Mouse (Mus musculus): ENCODE results near the gene Acap3. TPM values are rescaled to one million over a fixed set of nuclear protein-coding genes. Genes with fewer than 3 reads are reported as not detected.
A peak's percentile ranks its signal among the peaks of the same experiment; 100 is the strongest.

Acap3 gene
- polyA plus RNA-seq, 1 experiment from 2014 or later, result 6.5 TPM

- Histone ChIP-seq H3K36me3 (replicated peaks) (peaks cover 55% of the 10 kb centered on the region), H3K27ac (replicated peaks) (no peak overlapping the region), H3K4me2 (no peak overlapping the region), H3K4me1 (replicated peaks) (peaks cover 21% of the 10 kb centered on the region), H3K9me3 (replicated peaks) (no peaks in the 10 kb centered on the region), H3K9ac (no peak overlapping the region), H3K4me3 (replicated peaks) (no peak overlapping the region), H3K27me3 (no peaks in the 10 kb centered on the region)
- WGBS (ENCODE audit: insufficient replicate concordance), result 82% methylated on average over 10 of the region's 10 CpGs
- ATAC-seq (ENCODE audit: insufficient read depth), result no peak
These were observed 3.9 kb upstream of the Acap3 start for GRCm38 (mm10) chr4:155887674-155888073.

DNA sequence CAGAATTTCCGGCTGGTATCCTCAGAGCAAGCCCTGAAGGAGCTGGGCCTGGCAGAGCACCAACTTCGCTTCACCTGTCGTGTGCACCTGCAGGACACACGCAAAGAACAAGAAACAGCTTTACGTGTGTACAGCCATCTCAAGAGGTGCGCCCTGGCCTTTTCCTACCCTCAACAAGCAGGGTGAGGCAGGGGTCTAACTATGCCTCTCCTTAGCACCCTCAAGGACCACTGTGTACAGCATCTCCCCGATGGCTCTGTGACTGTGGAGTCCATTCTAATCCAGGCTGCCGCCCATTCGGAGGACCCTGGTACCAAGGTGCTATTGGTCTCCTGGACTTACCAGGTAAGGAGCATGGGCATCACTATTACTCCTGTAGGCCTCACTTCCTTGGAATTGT lies 3.4 kb upstream of the Acap3 start:
- Histone ChIP-seq H3K4me3 (replicated peaks) (no peak overlapping the region), H3K4me2 (no peak overlapping the region), H3K9me3 (replicated peaks) (no peaks in the 10 kb centered on the region), H3K9ac (no peak overlapping the region), H3K4me1 (replicated peaks) (peaks cover 26% of the 10 kb centered on the region), H3K27ac (replicated peaks) (no peak overlapping the region), H3K27me3 (no peaks in the 10 kb centered on the region), H3K36me3 (replicated peaks) (peaks cover 55% of the 10 kb centered on the region)
- 95% methylated on average over 9 of the region's 9 CpGs for WGBS (ENCODE audit: insufficient replicate concordance)
- ATAC-seq (ENCODE audit: insufficient read depth), result no peak

GRCm38 (mm10) chr4:155889316-155889715 lies 2.3 kb upstream of the Acap3 start:
- no peak overlapping the region for H3K9ac ChIP-seq
- H3K36me3 ChIP-seq (replicated peaks), result peaks cover 55% of the 10 kb centered on the region
- H3K27me3 ChIP-seq, result no peaks in the 10 kb centered on the region
- 80% methylated on average over 5 of the region's 5 CpGs for WGBS (ENCODE audit: insufficient replicate concordance)
- H3K27ac ChIP-seq (replicated peaks), result no peak overlapping the region
- H3K4me2 ChIP-seq, result no peak overlapping the region; the same call in 1 of the 2 replicates
- ATAC-seq (ENCODE audit: insufficient read depth), result no peak
- H3K4me1 ChIP-seq (replicated peaks), result peaks cover 38% of the 10 kb centered on the region
- H3K4me3 ChIP-seq (replicated peaks), result no peak overlapping the region
- no peaks in the 10 kb centered on the region for H3K9me3 ChIP-seq (replicated peaks)

GRCm38 (mm10) chr4:155891011-155891471 lies 581 bp upstream of the Acap3 start:
- WGBS (ENCODE audit: insufficient replicate concordance), result under 1% methylated on average over 34 of the region's 34 CpGs
- Histone ChIP-seq H3K27me3 (no peaks in the 10 kb centered on the region), H3K4me1 (replicated peaks) (peaks cover 53% of the 10 kb centered on the region), H3K4me3 (replicated peaks) (peak overlapping the region; percentile 92), H3K36me3 (replicated peaks) (peaks cover 44% of the 10 kb centered on the region), H3K9ac (peak overlapping the region; percentile 64), H3K9me3 (replicated peaks) (no peaks in the 10 kb centered on the region), H3K27ac (replicated peaks) (0 out of 2 replicates have a peak overlapping the region, but pooled peaks have one; percentile 2), H3K4me2 (peak overlapping the region; percentile 100)
- no peak for ATAC-seq (ENCODE audit: insufficient read depth)

- WGBS (ENCODE audit: insufficient replicate concordance), result under 1% methylated on average over 56 of the region's 56 CpGs
- peaks cover 53% of the 10 kb centered on the region for H3K4me1 ChIP-seq (replicated peaks)
These were observed 395 bp downstream of the Acap3 start for GRCm38 (mm10) chr4:155892017-155892416.

DNA sequence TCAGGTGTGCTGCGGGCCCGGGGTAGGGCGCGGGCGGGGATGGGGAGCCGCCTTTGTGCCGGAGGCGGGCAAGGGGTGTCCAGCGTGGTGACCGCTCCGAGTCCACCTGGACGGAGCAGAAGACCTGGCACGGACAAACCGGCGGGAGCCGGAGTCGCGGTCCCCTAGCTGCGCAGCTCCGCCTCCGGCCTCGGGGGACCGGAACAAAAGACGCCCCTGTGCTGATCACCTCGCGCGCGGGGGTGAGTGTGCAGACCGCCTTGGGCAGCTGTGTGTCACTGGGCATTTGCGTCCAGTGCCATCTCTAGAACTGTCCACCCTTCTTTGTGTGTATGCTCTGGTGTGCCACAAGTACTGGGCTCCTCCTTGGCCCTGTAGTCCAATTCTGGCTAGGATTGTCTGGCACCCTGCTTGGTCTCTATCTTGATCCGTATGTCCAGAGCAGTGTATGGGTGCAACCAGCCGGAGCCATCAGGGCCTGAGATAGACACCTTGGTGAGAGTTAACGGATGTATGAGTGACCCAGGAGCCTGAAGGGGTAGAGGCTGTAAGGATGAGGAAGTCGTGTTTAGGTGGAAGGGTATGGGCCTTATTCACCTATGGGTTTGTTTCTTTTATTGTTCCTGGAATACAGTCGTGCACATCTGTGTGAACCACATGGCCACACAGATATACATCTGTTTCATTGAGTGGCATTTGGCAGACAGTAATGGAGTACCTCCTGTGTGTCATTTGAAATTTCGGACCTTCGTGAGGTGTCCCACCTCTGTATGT lies 1.0 kb downstream of the Acap3 start:
- Histone ChIP-seq H3K36me3 (replicated peaks) (peaks cover 40% of the 10 kb centered on the region), H3K9ac (peak overlapping the region; percentile 91), H3K4me1 (replicated peaks) (peaks cover 53% of the 10 kb centered on the region), H3K9me3 (replicated peaks) (no peaks in the 10 kb centered on the region), H3K4me2 (peak overlapping the region; percentile 100), H3K27me3 (no peaks in the 10 kb centered on the region), H3K27ac (replicated peaks) (peak overlapping the region; percentile 95), H3K4me3 (replicated peaks) (peak overlapping the region; percentile 92)
- peak; percentile 16 for ATAC-seq (ENCODE audit: insufficient read depth)
- 3% methylated on average over 37 of the region's 37 CpGs for WGBS (ENCODE audit: insufficient replicate concordance)

More at GRCm38 (mm10) chr4:155892017-155892416, 395 bp downstream of the Acap3 start:
- peak overlapping the region; percentile 91 for H3K9ac ChIP-seq
- peaks cover 44% of the 10 kb centered on the region for H3K36me3 ChIP-seq (replicated peaks)
- H3K9me3 ChIP-seq (replicated peaks), result no peaks in the 10 kb centered on the region
- H3K27ac ChIP-seq (replicated peaks), result peak overlapping the region; percentile 95
- ATAC-seq (ENCODE audit: insufficient read depth), result peak; percentile 91
- peak overlapping the region; percentile 92 for H3K4me3 ChIP-seq (replicated peaks)
- peak overlapping the region; percentile 100 for H3K4me2 ChIP-seq
- no peaks in the 10 kb centered on the region for H3K27me3 ChIP-seq

DNA sequence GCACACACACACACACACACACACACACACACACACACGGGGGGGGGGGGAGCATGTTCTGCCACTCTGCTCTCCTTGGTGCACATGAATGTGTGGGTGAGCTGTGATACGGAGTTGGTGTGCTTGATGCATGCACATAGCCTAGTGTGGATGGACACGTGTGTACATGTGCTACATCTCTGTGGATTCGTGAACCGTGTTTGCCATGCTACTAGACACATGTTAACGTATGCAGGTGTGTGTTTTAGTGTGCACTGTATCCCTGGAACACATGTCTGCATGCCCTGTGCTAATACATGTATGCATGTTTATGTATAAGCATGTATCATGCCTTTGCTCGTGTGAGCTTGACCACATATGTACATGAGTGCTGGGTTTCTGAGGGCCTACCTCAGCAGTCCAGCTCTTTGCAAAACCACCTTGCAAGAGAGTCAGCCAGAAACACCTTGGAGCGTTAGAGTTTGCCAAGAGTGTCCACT lies 1.6 kb downstream of the Acap3 start:
- peak overlapping the region; percentile 92 for H3K4me3 ChIP-seq (replicated peaks)
- 68% methylated on average over 8 of the region's 8 CpGs for WGBS (ENCODE audit: insufficient replicate concordance)
- peaks cover 39% of the 10 kb centered on the region for H3K36me3 ChIP-seq (replicated peaks)
- no peaks in the 10 kb centered on the region for H3K27me3 ChIP-seq
- peak overlapping the region; percentile 100 for H3K4me2 ChIP-seq
- peak overlapping the region; percentile 77; the same call in 1 of the 2 replicates for H3K27ac ChIP-seq (replicated peaks)
- peak overlapping the region; percentile 91; the same call in 1 of the 2 replicates for H3K9ac ChIP-seq
- H3K9me3 ChIP-seq (replicated peaks), result no peaks in the 10 kb centered on the region
- H3K4me1 ChIP-seq (replicated peaks), result peaks cover 53% of the 10 kb centered on the region
- ATAC-seq (ENCODE audit: insufficient read depth), result no peak

DNA sequence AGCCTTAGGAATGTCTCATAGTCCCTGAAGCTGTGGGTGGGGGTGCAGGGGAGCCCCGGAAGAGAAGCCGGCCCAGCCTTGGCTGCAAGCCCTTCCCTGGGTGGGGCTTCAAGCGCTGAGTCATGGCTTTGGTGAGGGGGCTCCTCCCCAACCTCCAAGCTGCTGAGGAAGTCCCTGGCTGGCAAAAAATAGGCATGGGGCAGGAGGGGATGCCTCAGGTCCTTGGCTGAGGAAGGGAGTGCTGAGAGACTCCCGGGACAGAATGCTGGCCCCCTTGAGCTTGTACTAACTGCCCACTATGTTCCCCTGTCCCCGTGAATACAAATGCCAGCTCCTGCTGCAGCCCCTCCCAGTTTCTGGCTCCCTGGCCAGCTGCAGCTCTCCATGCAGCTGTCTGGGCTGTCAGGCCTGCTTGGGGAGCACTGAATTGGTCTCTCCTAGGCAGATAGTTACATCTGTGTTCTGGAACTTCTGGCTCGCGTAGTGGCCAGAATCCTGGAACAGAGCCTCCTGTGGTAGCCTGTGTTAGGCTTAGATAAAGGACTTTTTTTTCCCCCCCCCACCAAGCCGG lies 2.8 kb downstream of the Acap3 start:
- no peaks in the 10 kb centered on the region for H3K9me3 ChIP-seq (replicated peaks)
- H3K27me3 ChIP-seq, result no peaks in the 10 kb centered on the region
- H3K36me3 ChIP-seq (replicated peaks), result peaks cover 39% of the 10 kb centered on the region
- ATAC-seq (ENCODE audit: insufficient read depth), result peak; percentile 33
- H3K4me2 ChIP-seq, result peak overlapping the region; percentile 100
- H3K4me1 ChIP-seq (replicated peaks), result peaks cover 53% of the 10 kb centered on the region
- peak overlapping the region; percentile 92 for H3K4me3 ChIP-seq (replicated peaks)
- WGBS (ENCODE audit: insufficient replicate concordance), result 10% methylated on average over 8 of the region's 8 CpGs
- peak overlapping the region; percentile 35; the same call in 1 of the 2 replicates for H3K9ac ChIP-seq
- peak overlapping the region; percentile 77 for H3K27ac ChIP-seq (replicated peaks)

- H3K36me3 ChIP-seq (replicated peaks), result peaks cover 39% of the 10 kb centered on the region
- no peak overlapping the region for H3K4me3 ChIP-seq (replicated peaks)
- H3K9me3 ChIP-seq (replicated peaks), result no peaks in the 10 kb centered on the region
- 59% methylated on average over 6 of the region's 6 CpGs for WGBS (ENCODE audit: insufficient replicate concordance)
- peaks cover 51% of the 10 kb centered on the region for H3K4me1 ChIP-seq (replicated peaks)
- no peak for ATAC-seq (ENCODE audit: insufficient read depth)
- H3K9ac ChIP-seq, result no peak overlapping the region
- peak overlapping the region; percentile 77 for H3K27ac ChIP-seq (replicated peaks)
- no peaks in the 10 kb centered on the region for H3K27me3 ChIP-seq
- H3K4me2 ChIP-seq, result peak overlapping the region; percentile 100
These were observed 3.6 kb downstream of the Acap3 start for GRCm38 (mm10) chr4:155895216-155895615.

DNA sequence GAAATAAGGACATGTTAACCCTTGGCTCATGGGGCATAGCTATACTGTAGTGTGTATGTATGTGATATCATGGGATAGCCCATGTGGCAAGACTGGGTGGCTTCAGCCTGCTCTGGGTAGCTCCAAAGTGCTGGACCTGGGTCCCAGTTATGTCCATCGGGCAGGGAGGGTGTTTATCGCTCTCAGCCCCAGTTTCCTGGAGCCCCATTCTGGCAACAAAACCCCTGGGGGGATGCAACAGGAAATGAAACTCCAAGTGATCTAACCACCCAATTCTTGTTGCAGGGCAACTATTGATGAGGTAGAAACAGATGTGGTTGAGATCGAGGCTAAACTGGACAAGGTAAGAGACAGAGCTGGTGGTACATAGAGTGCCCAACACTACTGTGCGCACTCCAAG lies 4.2 kb downstream of the Acap3 start:
- ATAC-seq (ENCODE audit: insufficient read depth), result no peak

GRCm38 (mm10) chr4:155896461-155896860 lies 4.8 kb downstream of the Acap3 start:
- Histone ChIP-seq H3K4me1 (replicated peaks) (peaks cover 38% of the 10 kb centered on the region), H3K9me3 (replicated peaks) (no peaks in the 10 kb centered on the region), H3K4me3 (replicated peaks) (no peak overlapping the region), H3K36me3 (replicated peaks) (peaks cover 51% of the 10 kb centered on the region), H3K4me2 (no peak overlapping the region), H3K9ac (no peak overlapping the region), H3K27me3 (no peaks in the 10 kb centered on the region), H3K27ac (replicated peaks) (no peak overlapping the region)
- ATAC-seq (ENCODE audit: insufficient read depth), result no peak
- WGBS (ENCODE audit: insufficient replicate concordance), result 89% methylated on average over 12 of the region's 12 CpGs

More for the DNA sequence above, 4.2 kb downstream of the Acap3 start:
- Histone ChIP-seq H3K4me3 (replicated peaks) (no peak overlapping the region), H3K27ac (replicated peaks) (no peak overlapping the region), H3K4me2 (no peak overlapping the region), H3K4me1 (replicated peaks) (peaks cover 45% of the 10 kb centered on the region), H3K27me3 (no peaks in the 10 kb centered on the region), H3K9me3 (replicated peaks) (no peaks in the 10 kb centered on the region), H3K9ac (no peak overlapping the region), H3K36me3 (replicated peaks) (peaks cover 44% of the 10 kb centered on the region)
- WGBS (ENCODE audit: insufficient replicate concordance), result 81% methylated on average over 4 of the region's 4 CpGs

All from liver, embryonic 15.5 days (tissue).